Mouse (Mus musculus) testis, adult 2 months (tissue): Measurements from ENCODE around the gene Wnt6.

Experiments
- CTCF ChIP-seq: fragments of 200-500 bp; IDR thresholded peaks from 2 replicates; pipeline ENCODE4 v1.5.1; 2012; ENCODE audit warnings: low read depth, mild to moderate bottlenecking, inconsistent platforms, low read length, moderate library complexity; ENCODE audit not compliant: control insufficient read depth, insufficient read depth, insufficient replicate concordance
- POLR2A ChIP-seq: fragments of 200-500 bp; IDR thresholded peaks from 2 replicates; pipeline ENCODE4 v1.6.1; 2012; ENCODE audit warnings: low read depth, mild to moderate bottlenecking, inconsistent platforms, low read length, moderate library complexity; ENCODE audit not compliant: control insufficient read depth

- no peak for TF ChIP-seq POLR2A
- no peak for TF ChIP-seq CTCF
These were observed 17.4 kb upstream of the Wnt6 start for GRCm38 (mm10) chr1:74754175-74754785.
